Mouse (Mus musculus): ENCODE results near the gene Pafah2.

The Pafah2 gene

GRCm38 (mm10) chr4:134395977-134396825, at the start of gene Pafah2:
Gene Pafah2 (plus strand): TSS chr4:134396320.
- DNase-seq (ENCODE audit: low spot score): peak; percentile 95

- no peak for DNase-seq (ENCODE audit: low spot score)
Observed at GRCm38 (mm10) chr4:134348078-134348477, 48.0 kb upstream of the Pafah2 start.

- no peak for DNase-seq (ENCODE audit: low spot score)
Observed at GRCm38 (mm10) chr4:134348545-134348944, 47.6 kb upstream of the Pafah2 start.

DNA sequence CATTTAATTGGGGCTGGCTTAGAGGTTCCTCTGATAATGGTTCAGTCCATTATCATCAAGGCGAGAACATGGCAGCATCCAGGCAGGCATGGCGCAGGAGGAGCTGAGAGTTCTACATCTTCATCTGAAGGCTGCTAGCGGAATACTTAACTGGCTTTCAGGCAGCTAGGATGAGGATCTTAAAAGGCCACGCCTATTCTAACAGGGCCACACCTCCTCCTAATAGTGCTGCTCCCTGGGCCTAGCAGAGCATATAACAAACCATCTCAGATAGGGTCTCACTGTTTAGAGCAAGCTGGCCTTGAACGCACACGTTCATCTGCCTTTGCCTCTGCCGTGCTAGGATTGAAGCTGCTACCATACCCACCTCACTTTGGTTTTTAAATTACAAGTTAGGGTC, 46.3 kb upstream of the Pafah2 start:
- no peak for DNase-seq (ENCODE audit: low spot score)

DNA sequence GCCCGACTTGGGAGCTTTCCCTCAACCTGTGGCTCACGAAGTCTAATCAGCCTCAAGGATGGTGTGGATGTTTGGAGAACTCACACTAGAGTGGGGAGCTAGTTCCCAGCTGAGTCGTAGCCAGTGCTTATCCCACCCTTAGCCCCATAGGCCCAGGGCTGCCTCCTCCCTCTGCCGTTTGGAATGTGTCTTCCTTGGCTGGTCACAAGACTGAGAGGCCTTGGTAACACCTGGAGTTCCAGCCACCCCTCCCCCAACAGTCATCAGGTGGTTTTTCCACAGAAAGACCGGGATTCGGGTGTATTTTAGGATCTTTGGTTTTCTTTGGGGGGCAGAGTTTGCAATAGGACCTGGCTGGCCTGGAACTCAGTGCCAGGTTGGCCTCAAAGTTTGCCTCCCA, 45.5 kb upstream of the Pafah2 start:
- DNase-seq (ENCODE audit: low spot score): no peak

- no peak for DNase-seq (ENCODE audit: low spot score)
Observed at GRCm38 (mm10) chr4:134351329-134352260, 44.5 kb upstream of the Pafah2 start.

- DNase-seq (ENCODE audit: low spot score): no peak
Observed at GRCm38 (mm10) chr4:134352261-134352707, 43.8 kb upstream of the Pafah2 start.

- no peak for DNase-seq (ENCODE audit: low spot score)
Observed at GRCm38 (mm10) chr4:134352929-134353328, 43.2 kb upstream of the Pafah2 start.

DNA sequence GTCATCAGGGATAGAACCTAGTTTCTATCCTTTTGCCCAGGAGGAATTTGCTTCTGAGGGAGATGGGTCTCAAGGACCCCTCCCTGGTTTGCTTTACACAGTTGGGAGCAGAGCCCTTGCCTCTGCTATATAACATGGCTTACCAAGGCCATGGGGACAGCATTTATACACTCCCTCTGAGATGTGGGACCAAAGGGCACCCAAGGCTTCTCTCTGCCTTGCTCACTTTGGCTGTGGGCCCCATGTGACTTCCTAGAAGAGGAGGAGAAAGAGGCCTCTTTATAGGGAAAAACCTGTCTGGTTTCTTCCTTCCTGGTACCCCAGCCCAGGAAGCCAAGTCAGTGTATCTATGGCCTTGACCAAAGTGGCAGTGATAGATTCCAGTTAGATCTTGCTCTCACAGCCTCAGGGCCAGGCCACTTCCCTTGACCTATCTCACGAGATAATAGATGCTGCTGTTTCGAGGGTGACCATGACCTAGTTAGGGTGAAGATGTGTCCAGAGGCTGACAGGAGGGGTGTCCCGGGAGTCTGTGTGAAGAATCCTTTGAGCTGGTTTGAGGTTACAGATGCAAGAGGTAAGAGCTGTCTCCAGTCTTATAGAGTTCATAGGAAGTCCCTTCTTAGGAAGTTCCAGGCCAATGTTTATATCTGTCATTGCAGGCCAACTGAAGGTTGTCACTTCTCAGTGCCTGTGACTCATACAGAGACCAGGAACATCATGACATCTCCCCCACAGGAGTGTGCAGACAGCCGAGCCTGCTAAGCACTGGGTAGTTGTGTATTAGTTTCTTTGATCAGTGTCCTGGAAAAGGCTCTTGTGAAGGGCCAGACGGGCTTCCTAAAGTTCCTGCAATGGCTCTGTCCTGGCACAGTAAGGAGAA, 42.4 kb upstream of the Pafah2 start:
- DNase-seq (ENCODE audit: low spot score): no peak

DNA sequence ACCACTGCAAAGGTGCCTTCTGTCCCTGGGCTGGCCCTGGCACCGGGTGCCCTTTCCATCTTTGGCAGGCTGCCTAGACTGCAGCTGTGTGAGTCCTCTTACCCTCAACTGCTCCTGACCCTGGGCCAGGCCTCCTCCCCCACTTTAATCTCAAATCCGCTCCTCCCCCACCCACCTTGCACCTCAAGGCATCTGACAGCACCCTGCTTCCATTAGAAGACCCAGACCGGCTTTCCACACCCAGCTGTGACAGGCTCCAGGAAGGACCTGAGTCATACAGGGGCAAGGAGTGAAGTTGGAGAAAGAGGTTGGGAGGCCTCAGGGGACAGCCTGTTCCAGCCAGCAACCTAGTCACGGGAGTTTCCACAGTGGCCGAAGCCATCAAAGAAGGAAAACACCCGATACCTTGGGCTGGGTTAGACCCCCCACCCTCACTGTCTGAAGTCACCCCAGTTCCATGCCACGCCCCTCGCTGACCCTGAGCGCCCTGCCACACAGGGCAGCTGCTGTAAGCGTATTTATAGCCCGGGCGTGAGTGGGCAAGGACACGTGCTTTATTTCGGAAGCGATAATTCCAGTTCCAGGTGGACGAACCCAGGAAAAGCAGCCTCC, 40.2 kb upstream of the Pafah2 start:
- no peak for DNase-seq (ENCODE audit: low spot score)

GRCm38 (mm10) chr4:134356591-134357460, 39.3 kb upstream of the Pafah2 start:
- DNase-seq (ENCODE audit: low spot score): peak; percentile 47

DNA sequence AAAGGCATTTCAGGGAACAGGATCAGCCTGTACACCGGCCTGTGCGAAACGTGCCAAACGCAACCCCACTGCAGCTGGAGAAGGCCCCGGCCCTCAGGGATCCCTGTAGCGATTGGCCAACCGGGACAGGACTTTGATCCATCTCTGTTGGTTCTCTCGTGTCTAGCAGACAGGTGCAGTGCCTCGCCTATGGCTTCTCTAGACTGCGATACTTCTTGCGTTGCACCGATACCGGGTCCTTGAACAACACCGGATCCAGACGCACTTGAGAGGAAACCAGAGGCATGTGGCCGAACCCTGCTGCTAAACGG, 38.7 kb upstream of the Pafah2 start:
- no peak for DNase-seq (ENCODE audit: low spot score)

DNA sequence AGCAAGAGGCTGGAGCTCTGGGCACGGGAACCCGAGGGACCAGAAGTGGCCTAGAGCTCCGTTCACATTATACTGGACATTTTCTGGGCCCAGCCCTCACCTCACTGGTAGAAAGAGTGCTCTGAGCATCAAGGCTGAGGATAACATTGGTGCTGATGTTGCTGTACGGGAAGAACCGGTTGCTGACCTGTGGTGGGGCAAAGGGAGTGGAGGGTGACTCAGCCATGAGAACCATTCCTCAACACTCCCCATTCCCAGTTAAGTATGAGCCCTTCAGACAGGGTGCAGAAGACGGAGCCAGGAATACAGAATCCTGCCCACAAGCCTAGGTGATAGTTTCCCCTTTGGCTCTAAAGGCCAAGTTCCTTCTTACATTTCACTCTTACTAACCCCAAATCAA, 36.5 kb upstream of the Pafah2 start:
- DNase-seq (ENCODE audit: low spot score): no peak

- DNase-seq (ENCODE audit: low spot score): peak; percentile 65
Observed at GRCm38 (mm10) chr4:134361215-134361614, 34.9 kb upstream of the Pafah2 start.

DNA sequence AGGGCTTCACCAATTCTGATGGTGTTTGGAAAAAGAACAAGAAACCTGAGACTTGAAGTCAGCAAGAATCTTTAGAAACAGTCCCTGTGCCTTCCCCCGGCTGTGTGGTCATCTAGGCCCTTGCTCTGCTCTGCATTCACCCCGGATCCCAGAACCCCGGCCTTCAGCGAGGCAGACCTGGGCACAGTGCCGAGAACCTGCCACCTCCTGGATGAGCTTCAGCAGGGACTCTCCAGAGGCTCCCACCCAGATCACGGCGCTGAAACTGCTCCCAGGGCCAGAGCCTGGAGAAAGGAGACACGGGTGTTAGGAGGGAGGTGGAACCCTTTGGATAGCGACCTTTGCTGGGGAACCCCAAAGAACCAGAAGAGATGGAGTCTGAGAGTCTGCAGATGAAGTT, 34.0 kb upstream of the Pafah2 start:
- no peak for DNase-seq (ENCODE audit: low spot score)

DNA sequence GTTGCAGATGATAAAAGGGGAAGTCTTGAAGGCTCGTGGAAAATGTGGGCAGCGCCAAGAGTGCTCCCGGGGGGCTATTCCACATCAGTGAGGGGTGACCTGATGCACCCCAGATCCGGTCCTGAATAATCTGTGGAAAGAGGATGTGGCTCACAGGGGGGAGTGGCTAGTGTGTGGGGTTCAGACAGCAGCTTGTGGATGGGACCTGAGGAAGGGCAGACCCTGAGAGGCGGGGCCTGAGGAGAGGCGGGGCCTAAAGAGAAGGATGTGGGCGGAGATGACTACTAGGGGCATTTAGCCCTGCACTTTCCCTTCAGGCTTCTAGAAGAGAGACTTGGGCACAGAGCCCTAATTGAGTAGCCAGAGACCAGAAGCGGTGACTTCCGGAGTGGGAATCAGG, 33.5 kb upstream of the Pafah2 start:
- DNase-seq (ENCODE audit: low spot score): peak; percentile 72

DNA sequence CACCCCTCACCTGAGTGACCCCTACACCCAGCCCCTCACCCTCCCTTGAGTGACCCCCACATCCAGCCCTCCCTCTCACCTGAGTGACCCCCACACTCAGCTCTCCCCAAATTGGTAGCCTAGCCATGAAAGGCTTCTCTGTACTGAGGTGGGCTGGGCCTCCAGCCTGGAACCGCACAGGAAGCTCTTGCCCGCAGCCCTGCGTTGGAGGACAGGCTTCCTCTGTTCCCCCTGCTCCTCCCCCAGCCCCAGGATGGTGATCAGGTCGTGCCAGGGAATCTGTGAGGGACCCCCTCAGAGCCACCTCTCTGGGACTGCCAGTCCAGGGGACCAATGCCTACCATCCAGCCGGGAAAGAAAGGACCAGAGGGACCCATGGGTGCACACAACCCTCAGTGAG, 30.8 kb upstream of the Pafah2 start:
- DNase-seq (ENCODE audit: low spot score): peak; percentile 33

- DNase-seq (ENCODE audit: low spot score): no peak
Observed at GRCm38 (mm10) chr4:134370649-134371221, 25.4 kb upstream of the Pafah2 start.

DNA sequence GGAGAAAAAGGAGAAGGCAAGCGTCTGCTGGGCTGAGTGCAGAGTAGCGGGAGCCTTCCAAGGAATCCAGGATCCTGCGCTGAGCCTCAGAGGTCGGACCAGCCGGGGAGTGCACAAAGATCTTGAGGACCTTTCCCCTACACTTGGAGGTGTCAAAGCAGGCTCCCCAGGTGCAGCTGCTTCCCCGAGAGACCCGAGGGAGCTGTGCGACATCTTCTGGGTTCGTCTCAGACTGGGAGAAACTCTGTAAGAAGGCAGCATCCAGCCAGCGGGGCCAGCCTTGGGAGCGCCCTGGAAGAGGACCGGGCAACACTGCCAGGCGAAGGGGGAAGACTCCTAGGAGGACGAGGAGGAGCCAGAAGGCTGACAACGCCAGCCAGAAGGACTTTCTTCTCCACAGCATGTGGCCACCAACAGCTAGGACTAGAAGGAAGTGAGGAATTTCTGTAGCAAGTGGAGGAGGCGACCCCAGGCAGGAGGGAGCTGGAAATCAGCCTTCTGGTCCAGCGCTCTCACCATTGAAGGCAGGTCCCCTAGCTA, 24.7 kb upstream of the Pafah2 start:
- DNase-seq (ENCODE audit: low spot score): no peak

- DNase-seq (ENCODE audit: low spot score): peak; percentile 61
Observed at GRCm38 (mm10) chr4:134372294-134372747, 23.8 kb upstream of the Pafah2 start.

Measured in T-cell, adult 2 months (primary cell).